Mouse (Mus musculus): ENCODE results near the gene Zfp62. TPM values are rescaled to one million over a fixed set of nuclear protein-coding genes. Genes with fewer than 3 reads are reported as not detected.
"Not testable (repeated sequence)": the region's sequence is repeated elsewhere in the genome, so short reads cannot be mapped to it uniquely, and the experiment has no call there.

Zfp62 gene
- polyA plus RNA-seq (2012; rRNA removed): 0.38 and 0.42 TPM in 2 replicates

- no peaks in the 10 kb centered on the region for H3K27me3 ChIP-seq (ENCODE audit: control insufficient read depth, insufficient read depth, low read length)
- TF ChIP-seq POLR2A (IDR thresholded peaks at IDR 0.05; ENCODE audit: low read depth, low read length) (peak; percentile 59), CTCF (IDR thresholded peaks at IDR 0.05; ENCODE audit: extremely low read depth, insufficient read length, insufficient replicate concordance, low read depth, low read length) (no peak)
- 1% methylated on average over 47 of the region's 47 CpGs for WGBS
Measured at GRCm38 (mm10) chr11:49203129-49203768, at the start of gene Zfp62. Gene Zfp62 (plus strand): TSS chr11:49203292.

GRCm38 (mm10) chr11:49154077-49154476 lies 49.0 kb upstream of the Zfp62 start, which contains the start of gene Olfr1394:
Gene Olfr1394 (plus strand): TSS chr11:49154377.
- H3K36me3 ChIP-seq (ENCODE audit: control insufficient read depth, insufficient read depth, low read length): no peaks in the 10 kb centered on the region
- no peak within 1 kb of the TSS for H3K4me3 ChIP-seq (ENCODE audit: low read depth, low read length)
- 54% methylated on average over 1 of the region's 1 CpGs for WGBS

More at GRCm38 (mm10) chr11:49203129-49203768, at the start of gene Zfp62:
- peak within 1 kb of the TSS; percentile 99 for H3K27ac ChIP-seq (ENCODE audit: insufficient read depth, low read depth, low read length)
- no peaks in the 10 kb centered on the region; the same call in 1 of the 2 replicates for H3K4me1 ChIP-seq (ENCODE audit: control insufficient read depth, insufficient read depth, insufficient read length, low read length)
- H3K36me3 ChIP-seq (ENCODE audit: control insufficient read depth, insufficient read depth, low read length): peaks cover 2% of the 10 kb centered on the region; the same call in 1 of the 2 replicates
- peak within 1 kb of the TSS; percentile 79 for H3K4me3 ChIP-seq (ENCODE audit: low read depth, low read length)

GRCm38 (mm10) chr11:49156821-49157814 lies 46.0 kb upstream of the Zfp62 start:
- 89% methylated on average over 2 of the region's 2 CpGs for WGBS
- no peak overlapping the region for H3K27ac ChIP-seq (ENCODE audit: insufficient read depth, low read depth, low read length)
- peaks cover 3% of the 10 kb centered on the region; the same call in 1 of the 2 replicates for H3K4me1 ChIP-seq (ENCODE audit: control insufficient read depth, insufficient read depth, insufficient read length, low read length)
- no peak overlapping the region for H3K4me3 ChIP-seq (ENCODE audit: low read depth, low read length)
- H3K36me3 ChIP-seq (ENCODE audit: control insufficient read depth, insufficient read depth, low read length): no peaks in the 10 kb centered on the region
- 0 out of 2 replicates have a peak, but pooled peaks cover 4% of the 10 kb centered on the region for H3K27me3 ChIP-seq (ENCODE audit: control insufficient read depth, insufficient read depth, low read length)
- TF ChIP-seq POLR2A (IDR thresholded peaks at IDR 0.05; ENCODE audit: low read depth, low read length) (no peak), CTCF (IDR thresholded peaks at IDR 0.05; ENCODE audit: extremely low read depth, insufficient read length, insufficient replicate concordance, low read depth, low read length) (no peak)

More at GRCm38 (mm10) chr11:49154077-49154476, 49.0 kb upstream of the Zfp62 start, which contains the start of gene Olfr1394:
- Histone ChIP-seq H3K27ac (ENCODE audit: insufficient read depth, low read depth, low read length) (no peak within 1 kb of the TSS), H3K4me1 (ENCODE audit: control insufficient read depth, insufficient read depth, insufficient read length, low read length) (peaks cover 3% of the 10 kb centered on the region; the same call in 1 of the 2 replicates), H3K27me3 (ENCODE audit: control insufficient read depth, insufficient read depth, low read length) (no peaks in the 10 kb centered on the region)
- TF ChIP-seq POLR2A (IDR thresholded peaks at IDR 0.05; ENCODE audit: low read depth, low read length): no peak
- TF ChIP-seq CTCF (IDR thresholded peaks at IDR 0.05; ENCODE audit: extremely low read depth, insufficient read length, insufficient replicate concordance, low read depth, low read length): no peak

- Histone ChIP-seq H3K27ac (ENCODE audit: insufficient read depth, low read depth, low read length) (no peak overlapping the region), H3K4me3 (ENCODE audit: low read depth, low read length) (peak overlapping the region; percentile 36), H3K27me3 (ENCODE audit: control insufficient read depth, insufficient read depth, low read length) (peaks cover 7% of the 10 kb centered on the region), H3K36me3 (ENCODE audit: control insufficient read depth, insufficient read depth, low read length) (no peaks in the 10 kb centered on the region), H3K4me1 (ENCODE audit: control insufficient read depth, insufficient read depth, insufficient read length, low read length) (peaks cover 4% of the 10 kb centered on the region; the same call in 1 of the 2 replicates)
- no peak for TF ChIP-seq CTCF (IDR thresholded peaks at IDR 0.05; ENCODE audit: extremely low read depth, insufficient read length, insufficient replicate concordance, low read depth, low read length)
- no peak for TF ChIP-seq POLR2A (IDR thresholded peaks at IDR 0.05; ENCODE audit: low read depth, low read length)
- WGBS: 14% methylated on average over 50 of the region's 50 CpGs
Measured at GRCm38 (mm10) chr11:49168839-49169611, 34.1 kb upstream of the Zfp62 start.

GRCm38 (mm10) chr11:49170576-49170975 lies 32.5 kb upstream of the Zfp62 start:
- Histone ChIP-seq H3K27ac (ENCODE audit: insufficient read depth, low read depth, low read length) (no peak overlapping the region), H3K36me3 (ENCODE audit: control insufficient read depth, insufficient read depth, low read length) (no peaks in the 10 kb centered on the region), H3K27me3 (ENCODE audit: control insufficient read depth, insufficient read depth, low read length) (peaks cover 7% of the 10 kb centered on the region), H3K4me1 (ENCODE audit: control insufficient read depth, insufficient read depth, insufficient read length, low read length) (peaks cover 7% of the 10 kb centered on the region), H3K4me3 (ENCODE audit: low read depth, low read length) (no peak overlapping the region)
- 88% methylated on average over 4 of the region's 4 CpGs for WGBS
- TF ChIP-seq CTCF (IDR thresholded peaks at IDR 0.05; ENCODE audit: extremely low read depth, insufficient read length, insufficient replicate concordance, low read depth, low read length) (no peak), POLR2A (IDR thresholded peaks at IDR 0.05; ENCODE audit: low read depth, low read length) (no peak)

GRCm38 (mm10) chr11:49175345-49175744 lies 27.7 kb upstream of the Zfp62 start:
- no peak overlapping the region for H3K4me3 ChIP-seq (ENCODE audit: low read depth, low read length)
- 84% methylated on average over 8 of the region's 8 CpGs for WGBS
- peaks cover 6% of the 10 kb centered on the region; the same call in 1 of the 2 replicates for H3K4me1 ChIP-seq (ENCODE audit: control insufficient read depth, insufficient read depth, insufficient read length, low read length)
- no peaks in the 10 kb centered on the region for H3K27me3 ChIP-seq (ENCODE audit: control insufficient read depth, insufficient read depth, low read length)
- H3K27ac ChIP-seq (ENCODE audit: insufficient read depth, low read depth, low read length): no peak overlapping the region
- TF ChIP-seq CTCF (IDR thresholded peaks at IDR 0.05; ENCODE audit: extremely low read depth, insufficient read length, insufficient replicate concordance, low read depth, low read length) (no peak), POLR2A (IDR thresholded peaks at IDR 0.05; ENCODE audit: low read depth, low read length) (no peak)
- H3K36me3 ChIP-seq (ENCODE audit: control insufficient read depth, insufficient read depth, low read length): no peaks in the 10 kb centered on the region

GRCm38 (mm10) chr11:49176047-49176779 lies 26.9 kb upstream of the Zfp62 start:
- H3K27me3 ChIP-seq (ENCODE audit: control insufficient read depth, insufficient read depth, low read length); H3K4me1 ChIP-seq (ENCODE audit: control insufficient read depth, insufficient read depth, insufficient read length, low read length); H3K36me3 ChIP-seq (ENCODE audit: control insufficient read depth, insufficient read depth, low read length); H3K4me3 ChIP-seq (ENCODE audit: low read depth, low read length); H3K27ac ChIP-seq (ENCODE audit: insufficient read depth, low read depth, low read length): not testable (repeated sequence)
- WGBS: 27% methylated on average over 4 of the region's 4 CpGs

Data from small intestine, adult 2 months (tissue).